Mouse (Mus musculus): ENCODE measurements around the gene Aurkaip1.

Gene Aurkaip1

DNA sequence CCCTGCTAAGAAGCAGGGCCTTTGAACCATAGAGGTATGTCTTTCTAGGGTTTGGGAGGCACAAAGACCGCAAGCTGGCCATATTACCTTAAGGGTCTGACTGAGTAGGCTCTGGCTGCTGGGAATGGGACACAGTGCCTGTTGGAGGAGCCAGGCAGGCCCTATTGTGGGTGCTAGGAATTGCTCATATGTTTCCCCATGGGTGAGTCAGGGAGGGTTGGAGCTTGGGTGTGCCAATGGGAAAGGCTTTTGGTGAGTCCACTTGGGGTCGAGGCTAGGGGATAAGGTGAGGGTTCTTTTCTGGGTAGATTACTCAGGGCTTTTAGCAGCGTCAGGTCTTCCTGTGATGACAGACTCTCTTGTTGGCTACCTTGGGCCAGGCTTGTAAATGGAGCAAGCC, 20.3 kb downstream of the Aurkaip1 start:
- no peak for DNase-seq (ENCODE audit: low read depth, low spot score)

- no peak for DNase-seq (ENCODE audit: low read depth, low spot score)
Observed at GRCm38 (mm10) chr4:155851951-155852411, 20.9 kb downstream of the Aurkaip1 start.

DNA sequence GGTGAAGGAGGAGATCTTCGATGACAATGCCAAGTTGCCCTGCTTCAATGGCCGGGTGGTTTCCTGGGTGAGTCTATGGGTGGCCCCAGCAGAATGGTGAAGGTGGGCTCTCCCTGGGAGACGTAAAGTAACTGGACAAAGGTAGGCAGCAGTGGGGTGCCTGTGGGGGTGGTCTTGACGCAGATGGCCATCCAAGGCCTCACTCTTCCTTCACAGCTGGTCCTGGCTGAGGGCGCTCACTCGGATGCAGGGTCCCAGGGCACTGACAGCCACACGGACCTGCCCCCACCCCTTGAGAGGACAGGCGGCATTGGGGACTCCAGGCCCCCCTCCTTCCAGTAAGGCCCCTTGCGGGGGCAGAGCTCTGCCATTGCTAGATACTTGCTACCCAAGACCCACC, 22.3 kb downstream of the Aurkaip1 start:
- no peak for DNase-seq (ENCODE audit: low read depth, low spot score)

- no peak for DNase-seq (ENCODE audit: low read depth, low spot score)
Observed at GRCm38 (mm10) chr4:155854991-155855390, 23.9 kb downstream of the Aurkaip1 start.

DNA sequence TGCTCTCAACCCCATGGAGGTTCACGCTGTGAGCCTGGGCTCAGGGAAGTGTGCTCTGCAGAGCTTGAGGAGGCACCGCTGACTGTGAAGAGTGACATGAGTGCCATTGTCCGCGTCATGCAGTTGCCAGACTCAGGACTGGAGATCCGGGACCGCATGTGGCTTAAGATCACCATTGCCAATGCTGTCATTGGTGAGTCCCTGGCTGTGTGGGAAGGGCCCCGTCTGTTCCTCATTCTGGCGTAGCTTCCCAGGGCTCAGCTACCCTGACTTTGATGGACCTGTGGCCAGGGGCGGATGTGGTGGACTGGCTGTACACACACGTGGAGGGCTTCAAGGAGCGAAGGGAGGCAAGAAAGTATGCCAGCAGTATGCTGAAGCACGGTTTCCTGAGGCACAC, 25.0 kb downstream of the Aurkaip1 start:
- DNase-seq (ENCODE audit: low read depth, low spot score): no peak

DNA sequence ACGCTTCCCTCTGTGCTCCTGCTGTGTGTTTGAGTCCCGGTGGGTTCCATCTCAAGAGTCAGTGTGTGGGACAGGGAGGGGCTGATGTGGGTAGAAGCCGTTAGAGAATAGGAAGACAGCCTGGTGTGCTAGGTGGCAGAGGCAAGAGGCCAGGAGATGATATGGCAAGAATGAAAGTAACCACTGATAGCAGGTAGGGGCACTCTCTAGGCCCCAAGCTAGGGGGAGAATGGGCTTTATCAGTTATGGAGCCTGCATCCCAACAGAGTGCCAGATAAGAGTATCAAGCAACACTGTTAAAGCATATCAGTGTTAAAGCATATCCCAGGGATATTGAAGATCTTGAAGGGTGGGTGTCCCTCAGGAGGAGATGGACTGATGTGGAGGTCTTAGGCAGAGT, 25.8 kb downstream of the Aurkaip1 start:
- no peak for DNase-seq (ENCODE audit: low read depth, low spot score)

GRCm38 (mm10) chr4:155859318-155859717, 28.2 kb downstream of the Aurkaip1 start:
- peak; percentile 85 for DNase-seq (ENCODE audit: low read depth, low spot score)

- no peak for DNase-seq (ENCODE audit: low read depth, low spot score)
Observed at GRCm38 (mm10) chr4:155861787-155862186, 30.7 kb downstream of the Aurkaip1 start.

DNA sequence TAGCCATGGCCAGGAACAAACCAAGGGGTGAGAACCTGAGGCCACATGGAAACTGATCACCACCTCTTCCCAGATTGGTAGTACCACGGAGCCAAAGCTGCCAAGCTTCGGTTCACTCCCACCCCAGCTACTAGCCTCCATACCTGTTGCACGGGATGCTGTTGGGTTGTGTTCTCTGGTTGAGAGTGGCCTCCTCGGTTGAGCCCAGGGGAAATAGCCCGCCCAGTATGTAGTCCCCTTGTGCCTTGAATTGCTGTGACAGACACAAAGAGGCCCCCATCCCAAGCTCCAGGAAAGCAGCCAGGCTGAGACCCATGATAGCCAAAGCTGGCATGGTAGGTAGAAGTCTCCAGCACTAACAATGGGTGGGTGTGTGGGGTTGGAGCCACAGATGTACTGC, 31.9 kb downstream of the Aurkaip1 start, which contains the start of gene Tas1r3:
Gene Tas1r3, minus strand, starts transcription at position 362 of the 400 bp plus-strand sequence.
- no peak for DNase-seq (ENCODE audit: low read depth, low spot score)

- no peak for DNase-seq (ENCODE audit: low read depth, low spot score)
Observed at GRCm38 (mm10) chr4:155868614-155869298, 37.7 kb downstream of the Aurkaip1 start.

- peak; percentile 98 for DNase-seq (ENCODE audit: low read depth, low spot score)
Observed at GRCm38 (mm10) chr4:155869317-155870033, 38.4 kb downstream of the Aurkaip1 start, which contains the start of the genes Cptp and Ints11. TSS of gene Cptp (minus strand) at chr4:155869440. TSS of gene Ints11 (plus strand) at chr4:155869546.

GRCm38 (mm10) chr4:155871404-155871803, 40.3 kb downstream of the Aurkaip1 start:
- no peak for DNase-seq (ENCODE audit: low read depth, low spot score)
